Mouse (Mus musculus) spleen, adult 2 months (tissue): ENCODE results near the gene Senp3.

Source experiments
- CTCF ChIP-seq: fragments of 200-500 bp; IDR thresholded peaks from 2 replicates; pipeline ENCODE4 v1.5.1; 2011; ENCODE audit warnings: mild to moderate bottlenecking, inconsistent platforms; ENCODE audit not compliant: insufficient read depth, insufficient read length, insufficient replicate concordance; ENCODE audit errors: extremely low read depth
- POLR2A ChIP-seq: fragments of 200-500 bp; IDR thresholded peaks from 2 replicates; pipeline ENCODE4 v1.6.1; 2011; ENCODE audit warnings: low read depth, low read length, inconsistent platforms

GRCm38 (mm10) chr11:69682840-69683533, 1.1 kb upstream of the Senp3 start:
- TF ChIP-seq CTCF (peak; percentile 78; the same call in 1 of the 2 replicates), POLR2A (no peak)
